Mouse (Mus musculus): ENCODE measurements around the gene Keg1.

DNA sequence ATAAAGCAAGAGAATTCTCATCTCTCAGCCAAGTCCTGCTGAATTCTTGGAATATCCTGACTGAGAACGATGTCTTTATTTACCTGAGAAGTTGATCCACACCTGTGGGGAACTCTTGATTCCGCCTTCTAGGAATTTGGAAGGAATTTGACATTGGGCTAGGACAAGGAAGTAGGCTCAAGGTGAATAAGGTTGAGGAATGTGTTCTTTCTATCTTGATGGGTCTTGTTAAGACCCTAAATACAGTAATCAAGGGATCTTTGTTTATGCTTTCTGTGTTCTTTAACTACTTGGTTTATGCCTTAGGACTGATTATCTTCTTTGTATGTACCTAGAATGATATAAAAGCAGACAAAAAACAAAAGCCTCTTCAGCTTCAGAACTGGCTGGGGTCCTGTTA is 36.4 kb downstream of the Keg1 start:
- TF ChIP-seq CTCF (IDR thresholded peaks at IDR 0.05; ENCODE audit: insufficient read depth, low read depth, low read length) = no peak
- TF ChIP-seq POLR2A (IDR thresholded peaks at IDR 0.05; ENCODE audit: insufficient read depth, low read depth, low read length) = no peak
